Mouse (Mus musculus): ENCODE data around the gene Slc22a3.
A peak's percentile ranks its signal among the peaks of the same experiment; 100 is the strongest.

Gene Slc22a3

DNA sequence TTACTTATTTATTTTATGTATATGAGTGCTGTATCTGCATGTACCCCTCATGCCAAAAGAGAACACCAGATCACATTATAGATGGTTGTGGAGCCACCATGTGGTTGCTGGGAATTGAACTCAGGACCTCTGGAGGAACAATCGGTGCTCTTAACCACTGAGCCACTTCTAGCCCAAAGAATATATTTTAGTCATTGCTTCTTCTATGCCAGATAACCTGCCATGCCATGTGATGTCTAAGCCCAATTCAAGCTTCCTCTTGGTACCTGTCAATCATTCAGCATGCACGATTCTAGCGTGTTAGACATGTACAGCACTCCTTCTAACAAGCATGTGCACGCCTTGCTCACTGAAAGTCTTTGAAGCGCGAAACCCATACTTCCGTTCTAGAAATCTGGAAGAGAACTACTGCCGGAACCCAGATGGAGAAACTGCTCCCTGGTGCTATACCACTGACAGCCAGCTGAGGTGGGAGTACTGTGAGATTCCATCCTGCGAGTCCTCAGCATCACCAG, 111.3 kb downstream of the Slc22a3 start:
- no peak for DNase-seq

DNA sequence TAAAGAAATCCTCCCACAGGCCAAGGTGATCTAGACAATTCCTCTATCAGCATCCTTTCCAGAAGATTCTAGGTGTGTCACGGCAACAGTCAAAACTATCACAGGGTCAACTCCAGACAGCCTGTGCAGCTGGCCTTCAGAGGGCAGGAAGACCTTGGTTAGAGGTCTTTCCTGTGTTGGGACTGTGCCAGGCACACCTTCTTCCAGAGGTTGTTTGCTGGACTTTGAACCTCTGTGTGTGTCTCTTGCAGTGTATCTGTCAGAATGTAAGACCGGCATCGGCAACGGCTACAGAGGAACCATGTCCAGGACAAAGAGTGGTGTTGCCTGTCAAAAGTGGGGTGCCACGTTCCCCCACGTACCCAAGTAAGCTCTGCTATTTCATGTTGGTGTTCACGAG, 119.3 kb downstream of the Slc22a3 start:
- DNase-seq: peak; percentile 59 to 80

DNA sequence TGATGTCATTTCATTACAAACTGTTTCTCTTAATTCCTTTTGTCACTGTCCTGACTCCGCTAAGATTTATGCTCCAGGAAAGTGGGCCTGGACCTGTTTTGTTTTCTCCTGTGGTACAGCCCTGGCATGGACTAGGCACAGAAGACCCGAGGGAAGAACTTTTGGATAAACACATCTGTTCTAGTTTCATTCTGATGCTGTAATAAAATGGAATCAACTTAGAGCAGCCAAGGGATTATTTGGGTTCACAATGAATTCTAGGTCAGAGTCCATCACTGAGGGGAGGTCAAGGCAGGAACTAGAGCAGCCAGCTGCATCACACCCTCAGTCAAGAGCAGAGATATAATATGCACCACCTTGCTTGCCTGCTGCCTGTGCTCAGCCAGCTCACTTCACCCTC, 119.7 kb downstream of the Slc22a3 start:
- DNase-seq: no peak

DNA sequence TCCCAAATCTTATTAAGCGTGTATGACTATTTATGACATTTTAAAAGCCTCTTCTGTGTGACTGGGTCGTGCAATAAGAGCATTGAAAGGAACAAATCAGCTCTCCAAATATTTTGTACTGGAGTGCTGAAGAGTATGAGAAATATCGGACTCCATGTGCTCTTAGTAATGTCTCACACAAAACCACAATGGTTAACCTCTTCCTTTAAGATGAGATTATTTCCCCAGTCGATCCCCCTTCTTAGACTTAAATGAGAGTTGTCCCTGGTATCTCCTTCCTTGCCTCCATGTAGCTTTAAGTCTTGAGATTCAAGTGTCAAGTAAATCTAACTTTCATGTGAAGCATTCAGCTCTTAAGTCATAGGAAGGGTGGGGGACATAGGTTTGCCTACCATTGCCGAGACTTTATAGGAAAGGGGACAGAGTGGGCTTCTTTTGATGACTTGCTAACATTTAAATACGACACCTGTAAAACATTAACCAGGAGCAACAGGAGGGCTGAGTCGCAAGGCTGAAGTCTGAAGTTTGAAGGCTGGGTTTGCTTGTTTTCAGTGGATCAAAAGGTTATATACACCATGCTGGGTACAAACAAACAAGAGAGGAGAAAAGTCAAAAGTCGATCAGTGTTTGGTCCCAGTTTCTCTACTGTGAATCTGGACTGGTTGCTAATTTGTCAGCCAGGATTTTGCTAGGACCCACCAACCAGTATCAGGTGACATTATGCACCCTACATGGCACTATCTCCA, 122.3 kb downstream of the Slc22a3 start:
- DNase-seq: peak; percentile 26 to 42

DNA sequence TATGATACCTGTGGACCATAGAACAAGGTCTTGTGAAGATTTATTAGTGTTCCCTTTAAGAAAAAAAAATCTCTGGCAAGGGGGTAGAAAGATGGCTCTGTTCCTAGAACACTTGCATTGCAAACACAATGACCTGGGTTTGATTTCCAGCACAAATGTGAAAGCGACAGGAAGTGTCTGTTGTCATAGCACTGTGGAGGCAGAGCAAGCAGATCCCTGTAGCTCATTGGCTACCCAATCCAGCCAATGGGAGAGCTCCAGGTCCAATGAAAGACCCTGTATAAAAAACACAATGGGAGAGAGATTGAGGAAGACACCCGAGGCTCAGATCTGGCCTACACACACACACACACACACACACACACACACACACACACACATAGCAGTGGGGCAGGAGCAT, 125.0 kb downstream of the Slc22a3 start:
- DNase-seq: no peak

DNA sequence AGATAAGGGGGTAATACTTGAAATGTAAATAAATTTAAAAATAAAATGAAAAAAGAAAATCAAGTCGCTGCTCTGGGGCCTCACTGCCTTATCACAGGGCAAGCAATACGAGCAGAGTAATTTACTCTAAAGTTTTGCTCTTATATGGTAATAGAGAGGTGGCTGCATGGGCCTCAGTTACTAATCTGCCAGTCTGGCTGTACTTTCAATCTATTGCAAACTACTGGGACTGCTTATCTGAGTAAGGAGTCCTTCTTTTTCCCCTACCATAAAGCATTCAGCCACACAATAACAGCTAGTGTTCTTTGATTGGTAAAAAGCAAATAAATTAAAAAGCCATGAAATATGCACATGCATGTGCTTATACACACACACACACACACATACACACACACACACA, 125.9 kb downstream of the Slc22a3 start:
- DNase-seq: no peak

DNA sequence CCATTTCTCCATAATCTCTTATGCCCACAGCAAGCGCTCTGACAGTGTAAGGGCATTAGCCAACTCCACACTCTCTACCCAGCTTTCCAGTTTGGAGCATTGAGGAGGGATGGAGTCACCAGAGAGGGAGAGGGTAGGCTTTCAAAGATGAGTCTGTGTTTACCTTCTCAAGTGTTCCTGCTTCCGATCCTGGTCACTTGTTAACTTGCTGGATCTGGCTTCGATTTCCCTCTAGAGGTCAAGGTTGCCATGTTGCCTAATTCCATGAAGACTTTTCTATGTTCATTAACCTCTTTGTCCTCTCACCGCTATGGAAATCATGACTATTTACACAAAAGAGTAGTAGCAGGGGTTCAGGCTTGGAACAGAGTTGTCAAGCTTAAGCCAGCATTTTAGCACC, 127.2 kb downstream of the Slc22a3 start:
- no peak for DNase-seq

DNA sequence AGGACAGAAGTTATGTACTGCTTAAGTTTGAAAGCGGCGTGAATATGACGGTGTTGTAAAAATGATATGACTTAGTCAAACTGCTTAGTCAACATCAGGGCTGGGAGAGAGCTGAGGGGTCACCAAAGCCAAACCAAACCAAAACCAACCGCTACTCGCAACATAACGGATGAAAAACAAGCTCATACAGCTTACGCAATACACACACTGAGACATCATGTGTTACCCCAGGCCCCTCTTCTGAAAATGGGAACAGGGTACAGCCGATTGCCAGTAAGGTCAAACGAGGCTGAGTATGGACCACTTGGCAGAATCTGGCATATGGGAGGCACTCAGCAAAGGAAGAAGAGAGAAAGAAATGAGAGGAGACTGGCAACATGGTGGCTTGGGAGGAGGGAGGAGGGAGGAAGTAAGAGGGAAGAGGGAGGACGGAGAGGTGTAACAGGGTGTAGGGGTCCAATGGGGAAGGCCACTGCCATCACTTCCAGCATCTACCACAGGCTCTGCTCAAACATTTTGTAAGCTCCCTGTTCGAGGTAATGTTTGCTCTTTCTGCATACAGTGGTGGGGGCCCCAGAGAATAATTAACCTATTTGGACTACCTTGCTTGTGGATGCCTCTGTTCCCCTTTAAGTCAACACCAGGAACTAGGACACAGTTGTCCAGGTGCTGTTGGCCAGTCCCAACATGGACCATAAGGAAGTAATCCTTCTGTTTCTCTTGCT, 129.4 kb downstream of the Slc22a3 start, which contains the start of gene Plg:
Gene Plg, plus strand, starts transcription at position 628 of the 725 bp plus-strand sequence.
- no peak for DNase-seq

DNA sequence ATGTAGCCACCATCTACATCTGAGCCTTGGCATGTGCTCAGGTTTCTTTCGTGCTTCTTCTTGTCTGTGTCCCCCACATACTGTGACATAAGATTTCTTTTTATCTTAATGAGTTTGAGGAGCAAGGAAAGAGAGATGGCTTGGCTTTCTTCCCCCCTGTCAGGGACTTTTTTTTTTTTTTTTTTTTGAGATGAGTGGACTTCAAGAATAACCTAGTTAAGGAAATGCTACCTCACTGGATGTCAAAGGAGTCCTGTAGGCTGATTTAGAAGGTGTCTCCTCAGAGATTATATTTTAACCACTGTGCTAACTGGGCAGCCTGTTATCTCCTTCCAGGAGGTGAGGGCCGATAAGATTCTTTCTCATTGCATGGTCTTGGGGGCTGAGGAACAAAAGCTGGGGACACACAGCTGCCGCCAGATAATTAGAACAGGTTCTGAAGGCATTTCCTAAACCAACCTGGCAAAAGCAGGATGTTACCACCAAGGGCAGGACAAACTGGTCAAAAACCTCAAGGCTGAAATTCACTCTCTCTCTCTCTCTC, 133.8 kb downstream of the Slc22a3 start:
- DNase-seq: no peak

DNA sequence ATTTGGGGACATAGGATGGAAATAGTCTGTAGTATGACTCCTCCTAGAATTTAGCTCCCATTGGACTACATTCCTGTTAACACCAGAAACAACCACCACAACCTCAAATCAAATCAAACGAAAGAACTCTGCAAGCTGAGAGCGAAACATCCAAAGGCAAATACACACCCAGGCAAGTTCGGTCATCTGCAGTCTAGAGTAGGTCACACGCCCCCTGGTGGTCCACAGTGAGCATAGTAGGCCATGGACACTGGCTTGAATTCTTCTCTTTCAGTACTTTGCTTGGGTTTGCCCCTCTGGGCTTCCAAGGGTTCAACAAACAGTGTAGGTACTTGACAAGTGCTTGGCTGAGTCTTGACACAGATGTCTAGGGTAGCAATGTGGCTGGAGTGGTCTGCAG, 135.5 kb downstream of the Slc22a3 start:
- peak; percentile 75 to 90 for DNase-seq

DNA sequence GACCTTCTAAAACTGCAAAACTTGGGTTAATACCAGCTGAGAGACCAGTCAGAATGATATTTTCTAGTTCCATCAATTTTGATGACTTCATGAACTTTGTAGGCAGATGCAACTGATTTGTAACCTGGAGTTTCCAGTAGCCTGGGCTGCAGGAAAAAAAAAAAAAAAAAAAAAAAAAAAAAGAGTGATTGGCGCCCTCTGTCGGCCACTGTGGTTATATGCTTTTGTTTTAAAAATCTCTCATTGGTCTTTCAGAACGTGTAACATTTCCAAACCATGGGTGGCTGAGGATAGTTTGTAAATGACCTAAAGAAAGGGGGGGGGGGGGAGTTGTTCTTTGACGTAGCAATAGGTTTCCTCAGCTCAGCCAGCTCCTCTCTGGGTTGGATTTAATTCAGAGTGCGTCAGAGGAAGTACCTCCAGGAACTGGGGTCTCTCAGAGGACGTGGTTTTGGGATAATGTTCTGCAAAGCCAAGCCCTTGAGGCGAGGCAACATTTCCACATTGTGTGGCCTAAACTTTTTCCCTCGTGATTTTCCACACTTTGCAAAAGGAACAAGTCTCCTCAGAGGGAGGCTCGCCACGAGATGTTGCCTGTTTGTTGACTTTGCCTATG, 136.1 kb downstream of the Slc22a3 start:
- peak in 1 of 2 experiments; percentile 57 for DNase-seq

DNA sequence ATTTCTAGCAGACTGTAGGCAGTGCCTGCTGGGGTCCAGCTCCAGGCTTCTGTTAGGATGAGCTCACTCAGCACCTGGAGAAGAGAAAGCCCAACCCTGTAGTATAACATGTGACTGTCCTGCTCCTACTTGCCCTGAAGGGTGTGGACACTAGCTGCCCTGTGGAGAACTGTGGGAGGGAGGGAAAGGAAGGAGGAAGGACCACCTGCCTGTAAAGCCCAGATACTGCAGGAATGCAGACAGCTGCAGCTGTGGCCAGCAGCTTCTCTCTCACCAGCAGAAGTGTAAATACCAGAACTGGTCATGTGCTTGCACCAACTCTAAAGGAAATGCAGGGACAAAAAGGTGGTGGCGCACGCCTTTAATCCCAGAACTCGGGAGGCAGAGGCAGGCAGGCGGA, 137.2 kb downstream of the Slc22a3 start:
- DNase-seq: no peak

DNA sequence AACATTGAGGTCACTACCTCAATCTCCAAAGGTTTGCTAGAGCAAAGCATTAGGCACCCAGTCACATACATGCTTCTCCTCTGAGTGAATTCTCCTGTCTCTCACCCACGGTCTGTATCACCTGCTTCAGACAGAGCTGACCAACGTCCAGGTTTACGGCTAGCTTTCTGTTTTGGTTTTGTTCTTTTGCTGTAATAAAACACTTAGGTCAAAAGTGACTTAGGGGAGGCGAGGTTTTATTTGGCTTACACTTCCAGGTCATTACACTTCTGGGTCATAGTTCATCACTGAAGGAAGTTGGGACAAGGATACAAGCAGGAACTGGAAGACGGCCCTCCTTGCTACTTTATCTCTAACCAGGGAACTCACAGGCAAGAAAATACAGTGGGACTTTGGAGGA, 138.1 kb downstream of the Slc22a3 start:
- DNase-seq: no peak

Measured in kidney, postnatal 36 days (tissue).